In the genomic region with DNA sequence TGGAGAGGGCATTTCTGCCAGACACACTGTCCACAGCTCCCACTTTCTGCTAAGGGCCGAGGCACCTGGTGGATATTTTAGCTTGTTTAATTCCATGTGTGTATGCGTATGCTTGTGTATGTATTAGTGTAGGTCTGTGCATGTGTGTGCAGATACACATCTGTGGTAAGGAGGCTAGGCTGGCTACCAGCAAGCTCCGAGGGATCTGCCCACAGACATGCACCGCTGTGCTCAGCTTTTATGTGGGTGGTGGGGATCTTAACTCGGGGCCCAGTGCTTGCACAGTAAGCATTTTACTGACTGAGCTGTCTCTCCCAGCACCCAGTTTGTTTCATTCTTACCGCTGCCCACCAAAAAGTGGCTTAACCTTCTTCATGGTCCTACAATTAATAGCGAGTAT, we compare ENCODE assay signal across 10 mouse cellular contexts. TPM values are rescaled to one million over a fixed set of nuclear protein-coding genes. Genes with fewer than 3 reads are reported as not detected.
DNase-seq lines count a peak whose midpoint lies in the region; ATAC-seq and TF ChIP-seq lines count a peak whose summit lies in the region.
"Had no signal": no experiment of that assay in that cellular context is flagged by ENCODE, and none has a peak within 500 bp of the region (broad histone marks: within the 10 kb centered on the region; RNA-seq: fewer than 3 reads in every experiment).

No protein-coding gene starts in this region.

- no peaks in the 10 kb centered on the region for H3K9me3 ChIP-seq in hindbrain, embryonic 15.5 days
- H3K9me3 ChIP-seq in hindbrain, postnatal 0 days (ENCODE audit: low read length): no peaks in the 10 kb centered on the region
- no peaks in the 10 kb centered on the region for H3K9me3 ChIP-seq in neural tube, embryonic 12.5 days
- no peaks in the 10 kb centered on the region for H3K9me3 ChIP-seq in intestine, embryonic 14.5 days (ENCODE audit: control insufficient read depth, low read length)
- no peaks in the 10 kb centered on the region for H3K9me3 ChIP-seq in stomach, embryonic 16.5 days (replicated peaks; ENCODE audit: control insufficient read depth, low read length)

- no peak overlapping the region for H3K27ac ChIP-seq in hindbrain, embryonic 15.5 days (replicated peaks)
- H3K27ac ChIP-seq in hindbrain, postnatal 0 days: no peak overlapping the region
- H3K27ac ChIP-seq in neural tube, embryonic 12.5 days: no peak overlapping the region
- no peak overlapping the region for H3K27ac ChIP-seq in intestine, embryonic 14.5 days (ENCODE audit: low read depth)
- no peak overlapping the region for H3K27ac ChIP-seq in stomach, embryonic 16.5 days (ENCODE audit: low read length)

- no peak overlapping the region for H3K9ac ChIP-seq in hindbrain, embryonic 15.5 days
- H3K9ac ChIP-seq in hindbrain, postnatal 0 days (replicated peaks; ENCODE audit: low read length): no peak overlapping the region
- no peak overlapping the region for H3K9ac ChIP-seq in neural tube, embryonic 12.5 days
- no peak overlapping the region for H3K9ac ChIP-seq in intestine, embryonic 14.5 days (ENCODE audit: low read length)
- no peak overlapping the region; the same call in 1 of the 2 replicates for H3K9ac ChIP-seq in stomach, embryonic 16.5 days (ENCODE audit: low read length)

- H3K36me3 ChIP-seq in hindbrain, embryonic 15.5 days: peaks cover 26% of the 10 kb centered on the region
- H3K36me3 ChIP-seq in hindbrain, postnatal 0 days (ENCODE audit: insufficient read depth, low read length): peaks cover 22% of the 10 kb centered on the region; the same call in 1 of the 2 replicates
- peaks cover 17% of the 10 kb centered on the region; the same call in 1 of the 2 replicates for H3K36me3 ChIP-seq in neural tube, embryonic 12.5 days
- no peaks in the 10 kb centered on the region for H3K36me3 ChIP-seq in intestine, embryonic 14.5 days (ENCODE audit: control insufficient read depth, insufficient read depth, low read length)
- no peaks in the 10 kb centered on the region for H3K36me3 ChIP-seq in stomach, embryonic 16.5 days (ENCODE audit: control insufficient read depth, insufficient read depth, low read length)

- WGBS in hindbrain, embryonic 15.5 days: 70% methylated on average over 7 of the region's 7 CpGs
- 77% methylated on average over 7 of the region's 7 CpGs for WGBS in hindbrain, postnatal 0 days
- 70% methylated on average over 7 of the region's 7 CpGs for WGBS in neural tube, embryonic 12.5 days
- WGBS in intestine, embryonic 14.5 days: 64% methylated on average over 7 of the region's 7 CpGs
- 66% methylated on average over 7 of the region's 7 CpGs for WGBS in stomach, embryonic 16.5 days

- no peaks in the 10 kb centered on the region for H3K4me1 ChIP-seq in hindbrain, embryonic 15.5 days (replicated peaks)
- H3K4me1 ChIP-seq in hindbrain, postnatal 0 days (ENCODE audit: insufficient read depth, low read length): no peaks in the 10 kb centered on the region
- peaks cover 9% of the 10 kb centered on the region; the same call in 1 of the 2 replicates for H3K4me1 ChIP-seq in neural tube, embryonic 12.5 days
- H3K4me1 ChIP-seq in intestine, embryonic 14.5 days (replicated peaks; ENCODE audit: control insufficient read depth, insufficient read depth, low read length): peaks cover 4% of the 10 kb centered on the region; the same call in 1 of the 2 replicates
- H3K4me1 ChIP-seq in stomach, embryonic 16.5 days (ENCODE audit: control insufficient read depth, insufficient read depth, low read length): peaks cover 3% of the 10 kb centered on the region; the same call in 1 of the 2 replicates

- H3K4me2 ChIP-seq in hindbrain, embryonic 15.5 days: peak overlapping the region; percentile 50; the same call in 1 of the 2 replicates
- no peak overlapping the region for H3K4me2 ChIP-seq in hindbrain, postnatal 0 days (ENCODE audit: low read depth, low read length)
- H3K4me2 ChIP-seq in neural tube, embryonic 12.5 days (replicated peaks): peak overlapping the region; percentile 59
- H3K4me2 ChIP-seq in intestine, embryonic 14.5 days (ENCODE audit: low read length): peak overlapping the region; percentile 70
- H3K4me2 ChIP-seq in stomach, embryonic 16.5 days (ENCODE audit: low read depth, low read length): peak overlapping the region; percentile 64; the same call in 1 of the 2 replicates

- H3K27me3 ChIP-seq in hindbrain, embryonic 15.5 days: no peaks in the 10 kb centered on the region
- no peaks in the 10 kb centered on the region for H3K27me3 ChIP-seq in hindbrain, postnatal 0 days (ENCODE audit: insufficient read depth, low read length)
- H3K27me3 ChIP-seq in neural tube, embryonic 12.5 days (replicated peaks): no peaks in the 10 kb centered on the region
- no peaks in the 10 kb centered on the region for H3K27me3 ChIP-seq in intestine, embryonic 14.5 days (replicated peaks; ENCODE audit: control insufficient read depth, insufficient read depth, low read length)
- H3K27me3 ChIP-seq in stomach, embryonic 16.5 days (ENCODE audit: control insufficient read depth, insufficient read depth, low read length): no peaks in the 10 kb centered on the region
- H3K27me3 ChIP-seq: Patski had no signal

- no peak overlapping the region for H3K4me3 ChIP-seq in hindbrain, embryonic 15.5 days
- no peak overlapping the region for H3K4me3 ChIP-seq in hindbrain, postnatal 0 days (ENCODE audit: low read length)
- H3K4me3 ChIP-seq in neural tube, embryonic 12.5 days: no peak overlapping the region
- H3K4me3 ChIP-seq in intestine, embryonic 14.5 days (ENCODE audit: low read depth, low read length): no peak overlapping the region
- H3K4me3 ChIP-seq in stomach, embryonic 16.5 days (replicated peaks; ENCODE audit: low read length): no peak overlapping the region

- TF ChIP-seq CTCF in hindbrain, postnatal 0 days (IDR thresholded peaks at IDR 0.05; ENCODE audit: low read depth): no peak

- DNase-seq in hindbrain, postnatal 0 days (ENCODE audit: low spot score): no peak
- no peak for DNase-seq in neural tube, embryonic 10.5 days (ENCODE audit: extremely low spot score, low spot score)
- no peak for DNase-seq in intestine, embryonic 14.5 days (ENCODE audit: low spot score)

- no peak for ATAC-seq in hindbrain, embryonic 15.5 days (ENCODE audit: low FRiP score, low read depth)
- no peak for ATAC-seq in hindbrain, postnatal 0 days
- ATAC-seq in neural tube, embryonic 12.5 days (ENCODE audit: low FRiP score, low read depth): no peak
- no peak for ATAC-seq in intestine, embryonic 14.5 days (replicated peaks; ENCODE audit: low FRiP score, low TSS enrichment, low read depth)
- ATAC-seq in stomach, embryonic 16.5 days (ENCODE audit: insufficient read depth, low FRiP score): no peak
- ATAC-seq in megakaryocyte-erythroid progenitor cell, adult 5-6 weeks (replicated peaks; ENCODE audit: low FRiP score, low TSS enrichment, poor library complexity, severe bottlenecking): no peak
- ATAC-seq: Patski had no signal

RNA-seq across cellular contexts. Expression of gene Gm47841, which starts 40.0 kb away (rescaled TPM):
- polyA plus RNA-seq in hindbrain, embryonic 15.5 days (2015; fragmentation: Nextera tagmentation; extraction: Ambion mirVana): not detected in 2 replicates
- total RNA-seq in hindbrain, postnatal 0 days (2014; rRNA removed): not detected in 2 replicates
- polyA plus RNA-seq in hindbrain, postnatal 0 days (2015; fragmentation: Nextera tagmentation; extraction: Ambion mirVana): not detected in 2 replicates
- polyA plus RNA-seq in neural tube, embryonic 12.5 days (2016; fragmentation: Nextera tagmentation; extraction: Ambion mirVana): not detected in 2 replicates
- polyA plus RNA-seq in intestine, embryonic 14.5 days (2014; fragmentation: Nextera tagmentation; extraction: Ambion mirVana): not detected in 2 replicates
- not detected in 2 replicates for polyA plus RNA-seq in stomach, embryonic 16.5 days (2015; fragmentation: Nextera tagmentation; extraction: Ambion mirVana)
- total RNA-seq in megakaryocyte-erythroid progenitor cell, adult 5-6 weeks (2014; fragmentation: Nextera tagmentation): not detected in 2 replicates
- total RNA-seq in megakaryocyte-erythroid progenitor cell, adult 5-6 weeks (2017): not detected in 2 replicates
- total RNA-seq: layer of hippocampus, postnatal 10 days; megakaryocyte progenitor cell, adult 5-6 weeks had no signal
